In genomic region chr2:83742210-83742609, GRCm38 (mm10) we compare ENCODE assay signal across 9 mouse cellular contexts. TPM values are rescaled to one million over a fixed set of nuclear protein-coding genes. Genes with fewer than 3 reads are reported as not detected.
DNase-seq lines count a peak whose midpoint lies in the region; ATAC-seq and TF ChIP-seq lines count a peak whose summit lies in the region.
"Had no signal": no experiment of that assay in that cellular context is flagged by ENCODE, and none has a peak within 500 bp of the region (broad histone marks: within the 10 kb centered on the region; RNA-seq: fewer than 3 reads in every experiment).

No protein-coding gene starts in this region.

- no peak overlapping the region for H3K9ac ChIP-seq in kidney, postnatal 0 days (ENCODE audit: low read depth, low read length)

- peak; percentile 71 for DNase-seq in kidney, postnatal 0 days (ENCODE audit: low spot score)
- DNase-seq in kidney, adult 2 months = no peak
- DNase-seq in brain, adult 2 months (ENCODE audit: low read depth, low spot score) = peak; percentile 71
- no peak for DNase-seq in urinary bladder, postnatal 4 days (ENCODE audit: low spot score in 2 of 2)
- DNase-seq in urinary bladder, postnatal 25 days (ENCODE audit: low spot score) = no peak
- no peak for DNase-seq in cerebellum, postnatal 4 days (ENCODE audit: low spot score in 2 of 2)

- ATAC-seq in kidney, postnatal 0 days (replicated peaks; ENCODE audit: low FRiP score, low read depth) = no peak
- peak; percentile 51 to 67 for ATAC-seq in hematopoietic stem cell, adult 5-6 weeks (replicated peaks in 1 of 2; ENCODE audit: insufficient read depth in 1 of 2, low FRiP score in 2 of 2, low TSS enrichment in 1 of 2, low read depth in 1 of 2, poor library complexity in 2 of 2, severe bottlenecking in 2 of 2)
- peak; percentile 48 for ATAC-seq in megakaryocyte, adult 5-6 weeks (ENCODE audit: poor library complexity, severe bottlenecking)

- peak overlapping the region; percentile 32 for H3K27ac ChIP-seq in kidney, postnatal 0 days
- no peak overlapping the region for H3K27ac ChIP-seq in kidney, adult 2 months (ENCODE audit: insufficient read depth, low read depth, low read length)

- no peaks in the 10 kb centered on the region for H3K27me3 ChIP-seq in kidney, postnatal 0 days (ENCODE audit: insufficient read depth, low read length)
- H3K27me3 ChIP-seq in kidney, adult 2 months (replicated peaks; ENCODE audit: control insufficient read depth, insufficient read depth, low read length) = no peaks in the 10 kb centered on the region; the same call in 1 of the 2 replicates

- H3K4me1 ChIP-seq in kidney, postnatal 0 days (replicated peaks; ENCODE audit: insufficient read depth, low read length) = peaks cover 16% of the 10 kb centered on the region; the same call in 1 of the 2 replicates
- peaks cover 9% of the 10 kb centered on the region for H3K4me1 ChIP-seq in kidney, adult 2 months (ENCODE audit: control insufficient read depth, insufficient read depth, low read length)

- H3K36me3 ChIP-seq in kidney, postnatal 0 days (ENCODE audit: insufficient read depth, low read length) = 0 out of 2 replicates have a peak, but pooled peaks cover 5% of the 10 kb centered on the region
- peaks cover 3% of the 10 kb centered on the region; the same call in 1 of the 2 replicates for H3K36me3 ChIP-seq in kidney, adult 2 months (ENCODE audit: control insufficient read depth, insufficient read depth, low read length)

- H3K9me3 ChIP-seq in kidney, postnatal 0 days (replicated peaks; ENCODE audit: low read length) = no peaks in the 10 kb centered on the region

- no peak for TF ChIP-seq CTCF in kidney, postnatal 0 days (IDR thresholded peaks at IDR 0.05; ENCODE audit: low read depth)
- TF ChIP-seq CTCF in kidney, adult 2 months (conservative IDR thresholded peaks at IDR 0.05; ENCODE audit: insufficient read depth, insufficient read length, low read depth, low read length) = no peak

- no peak for TF ChIP-seq POLR2A in kidney, adult 2 months (IDR thresholded peaks at IDR 0.05; ENCODE audit: low read depth, low read length)

- 33% methylated on average over 9 of the region's 9 CpGs for WGBS in kidney, postnatal 0 days
- WGBS in kidney, adult 2 months = 42% methylated on average over 9 of the region's 9 CpGs

- H3K4me3 ChIP-seq in kidney, postnatal 0 days (replicated peaks; ENCODE audit: low read depth, low read length) = no peak overlapping the region
- H3K4me3 ChIP-seq in kidney, adult 2 months (ENCODE audit: insufficient read depth, low read depth, low read length) = no peak overlapping the region
- H3K4me3 ChIP-seq: erythroblast, embryonic 14.5 days had no signal

- H3K4me2 ChIP-seq in kidney, postnatal 0 days (ENCODE audit: low read length) = no peak overlapping the region

RNA-seq across cellular contexts. Expression of gene Itgav, which starts 18.0 kb away (rescaled TPM):
- polyA plus RNA-seq in kidney, postnatal 0 days (2015; fragmentation: Nextera tagmentation; extraction: Ambion mirVana) = 164 and 165 TPM in 2 replicates
- 75.4 and 75.9 TPM in 2 replicates for polyA plus RNA-seq in kidney, adult 2 months (2012; rRNA removed)
- 20.8 and 28.8 TPM in 2 replicates for total RNA-seq in hematopoietic stem cell, adult 5-6 weeks (2017)
- 36.2 and 37.9 TPM in 2 replicates for total RNA-seq in megakaryocyte, adult 5-6 weeks (2015)
- total RNA-seq in megakaryocyte, adult 5-6 weeks (2017) = 23.8 and 51.5 TPM in 2 replicates

Comparison
In these comparisons a context has a peak if more than half of its experiments do, and no peak if none do; other contexts are left out.
1. DNase-seq: peak in kidney, postnatal 0 days (single experiment) and brain, adult 2 months (single experiment); none in kidney, adult 2 months (single experiment), urinary bladder, postnatal 4 days (0 of 2), urinary bladder, postnatal 25 days (single experiment) and cerebellum, postnatal 4 days (0 of 2).